Mouse (Mus musculus) midbrain, postnatal 0 days (tissue): ENCODE measurements around the gene Ryr3. TPM values are rescaled to one million over a fixed set of nuclear protein-coding genes. Genes with fewer than 3 reads are reported as not detected.

ENCODE experiments used
- ATAC-seq: fragments of 200-750 bp; cut with Nextera tagmentation; 2 replicates; pipeline ENCODE4 v1.8.0; 2017; ENCODE audit warnings: moderate number of reproducible peaks, mild to moderate bottlenecking, moderate TSS enrichment, moderate library complexity; ENCODE audit not compliant: low FRiP score
- DNase-seq: peaks from one replicate; pipeline ENCODE4 v3.0.0-alpha.2; 2015; ENCODE audit warnings: low spot score
- H3K27ac ChIP-seq: fragments of 300-500 bp; sonication (generic); 2 replicates; pipeline ENCODE4 v1.5.1; 2014; ENCODE audit warnings: low read depth, mild to moderate bottlenecking, low read length, mixed read lengths
- H3K27me3 ChIP-seq: fragments of 300-500 bp; sonication (generic); 2 replicates; pipeline ENCODE4 v1.6.1; 2014; ENCODE audit warnings: low read length, control low read depth, mixed read lengths; ENCODE audit not compliant: insufficient read depth
- H3K36me3 ChIP-seq: fragments of 300-500 bp; sonication (generic); 2 replicates; pipeline ENCODE4 v1.6.1; 2014; ENCODE audit warnings: low read length, control low read depth, mixed read lengths; ENCODE audit not compliant: insufficient read depth
- H3K4me1 ChIP-seq: fragments of 300-500 bp; sonication (generic); 2 replicates; pipeline ENCODE4 v1.6.1; 2014; ENCODE audit warnings: mild to moderate bottlenecking, control low read depth, antibody characterized with exemption, low read length, mixed read lengths; ENCODE audit not compliant: insufficient read depth
- H3K4me2 ChIP-seq: fragments of 300-500 bp; sonication (generic); 2 replicates; pipeline ENCODE4 v1.6.1; 2014; ENCODE audit warnings: low read depth, mild to moderate bottlenecking, low read length, mixed read lengths; ENCODE audit not compliant: poor library complexity, severe bottlenecking
- H3K4me3 ChIP-seq: fragments of 300-500 bp; sonication (generic); 2 replicates; pipeline ENCODE4 v1.5.1; 2014; ENCODE audit warnings: low read depth, mild to moderate bottlenecking, low read length, moderate library complexity
- H3K9ac ChIP-seq: fragments of 300-500 bp; sonication (generic); replicated peaks from 2 replicates; pipeline ENCODE4 v1.6.1; 2014; ENCODE audit warnings: mild to moderate bottlenecking, low read length, moderate library complexity, mixed read lengths; ENCODE audit not compliant: poor library complexity, severe bottlenecking
- H3K9me3 ChIP-seq: fragments of 300-500 bp; sonication (generic); 2 replicates; pipeline ENCODE4 v1.6.1; 2016; ENCODE audit warnings: low read length, control low read depth
- CTCF ChIP-seq: IDR thresholded peaks from 2 replicates; pipeline ENCODE4 v1.5.1; 2016; ENCODE audit warnings: antibody characterized with exemption, mild to moderate bottlenecking
- WGBS: fragments of 180-500 bp; shearing (Covaris S2); extraction: QIAGEN DNeasy Blood & Tissue Kit; methylation state at CpG from one replicate; pipeline ENCODE4 v1.1.7; 2014; 5-methylcytosine and 5-hydroxymethylcytosine counted together
- polyA plus RNA-seq: library from polyadenylated mRNA; unstranded; fragments of >200 nt; fragmentation: Nextera tagmentation; extraction: Ambion mirVana; gene quantifications from 2 replicates; pipeline ENCODE4 v1.2.1, GENCODE M21; 2015
- total RNA-seq: library from RNA; depleted of rRNA; stranded (reverse); fragments of >200 nt; gene quantifications from 2 replicates; pipeline ENCODE4 v1.2.3, GENCODE M21; 2014

Ryr3 gene
- total and polyA plus RNA-seq, 2 experiments from 2014 or later: 5.9 to 15.3 TPM

DNA sequence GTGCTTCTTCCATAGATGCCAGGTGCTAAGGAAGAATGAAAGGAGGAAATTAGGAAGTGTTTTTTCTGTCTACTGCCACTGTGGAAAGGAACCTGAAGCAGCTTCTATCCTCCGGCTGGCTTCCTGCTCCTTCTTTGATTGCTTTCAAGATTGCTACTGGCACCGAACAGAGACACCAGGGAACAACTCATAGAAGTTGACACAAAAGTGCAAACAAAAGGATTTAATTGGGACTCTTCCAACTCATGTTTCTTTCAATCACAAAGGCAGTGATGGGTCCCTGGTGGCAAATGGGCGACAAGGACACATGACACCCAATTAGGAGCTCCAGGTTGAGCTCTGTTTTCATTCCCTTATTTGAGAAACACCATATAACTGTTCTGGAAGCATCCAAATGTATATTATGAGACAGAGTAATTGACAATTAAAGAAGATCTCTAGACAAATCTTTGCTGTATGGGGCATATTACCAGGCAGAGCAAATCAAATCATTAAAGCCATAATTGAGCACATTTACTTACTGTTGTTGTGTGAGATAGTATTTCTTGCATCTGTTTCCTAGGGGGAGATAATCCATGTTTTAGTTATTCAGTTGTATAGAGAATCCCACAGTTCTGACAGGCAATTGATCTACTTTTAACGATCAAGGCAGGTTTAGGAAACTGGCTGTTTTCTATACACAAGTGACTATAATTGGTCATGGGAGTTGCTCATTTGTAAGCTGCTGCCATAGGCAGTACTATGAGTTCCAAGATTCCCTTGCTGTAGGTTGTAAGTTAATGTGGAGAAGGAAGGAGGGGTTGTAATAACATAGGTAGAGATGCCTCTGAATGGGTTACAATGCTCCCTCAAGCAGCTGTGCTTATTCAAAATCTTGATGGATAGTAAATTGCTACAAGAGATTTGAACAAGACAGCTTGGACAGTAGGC, 371.0 kb downstream of the Ryr3 start:
- no peak; the same call in 1 of the 2 replicates for ATAC-seq
- no peak for TF ChIP-seq CTCF

DNA sequence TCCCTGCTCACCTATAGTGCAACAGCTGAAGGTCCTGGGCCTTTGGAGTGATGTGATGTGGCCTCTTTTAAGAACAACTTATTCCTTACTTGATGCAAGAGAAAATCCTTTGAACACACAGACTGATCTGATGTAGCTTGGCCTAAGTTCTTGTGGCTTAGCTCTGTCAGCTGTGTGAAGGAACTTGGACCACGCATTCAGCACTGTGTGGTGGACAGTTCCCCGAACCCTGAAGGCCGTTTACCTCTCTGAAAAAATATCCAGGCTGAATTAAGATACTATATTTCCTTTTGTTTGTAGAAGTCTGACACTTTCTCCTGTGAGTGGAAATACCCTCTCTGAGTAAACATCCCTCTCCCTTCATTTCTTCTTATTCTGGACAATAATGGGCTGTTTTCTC, 374.0 kb downstream of the Ryr3 start:
- H3K27me3 ChIP-seq: no peaks in the 10 kb centered on the region

More for the DNA sequence above, 371.0 kb downstream of the Ryr3 start:
- Histone ChIP-seq H3K9ac (no peak overlapping the region), H3K4me1 (no peaks in the 10 kb centered on the region), H3K4me3 (no peak overlapping the region), H3K27ac (no peak overlapping the region), H3K27me3 (no peaks in the 10 kb centered on the region), H3K4me2 (no peak overlapping the region), H3K36me3 (no peaks in the 10 kb centered on the region), H3K9me3 (0 out of 2 replicates have a peak, but pooled peaks cover 4% of the 10 kb centered on the region)
- 44% methylated on average over 4 of the region's 4 CpGs for WGBS
- peak; percentile 21 for DNase-seq

DNA sequence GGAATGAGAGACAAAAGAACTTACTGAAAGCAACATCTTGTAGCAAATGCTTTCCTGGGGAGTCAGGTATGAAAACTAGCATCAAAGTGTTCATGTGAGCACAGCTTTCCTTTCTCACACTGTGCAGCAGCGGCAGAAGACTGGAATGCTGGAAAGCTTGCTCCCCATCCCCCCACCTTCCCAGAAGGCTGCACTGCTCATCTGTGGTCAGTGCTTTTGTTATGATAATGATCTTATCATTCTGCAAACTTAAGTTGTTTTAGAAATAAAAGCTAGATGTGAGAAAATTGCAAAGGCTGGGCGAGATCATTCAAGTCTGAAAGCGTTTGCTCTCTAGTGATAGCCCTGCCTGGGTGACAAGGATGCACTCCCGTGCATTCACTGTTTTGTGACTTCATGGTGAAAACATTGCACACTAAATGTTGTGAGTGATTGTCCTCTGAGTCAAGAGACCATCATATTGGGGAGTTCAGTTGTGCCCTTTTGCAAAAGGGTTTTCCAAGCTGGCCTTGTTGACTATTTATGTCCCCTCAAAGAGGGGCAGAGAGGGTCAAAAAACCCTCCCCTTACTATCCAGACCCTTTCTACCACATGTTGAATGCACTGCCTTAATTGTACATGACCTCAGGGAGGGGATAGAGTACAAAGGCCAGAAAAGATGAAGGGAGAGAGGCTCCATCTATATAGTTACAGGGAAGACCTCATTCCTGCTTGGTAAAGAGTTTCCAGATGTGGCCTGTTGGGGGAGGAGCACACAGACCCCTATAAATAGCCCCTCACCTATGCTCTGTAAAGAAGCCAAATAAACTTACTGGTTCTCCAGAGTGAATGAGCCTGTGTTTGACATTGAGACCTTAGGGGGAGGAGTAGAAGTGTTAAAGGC, 385.2 kb downstream of the Ryr3 start:
- 27% methylated on average over 4 of the region's 4 CpGs for WGBS
- ATAC-seq: no peak
- DNase-seq: no peak

More for the DNA sequence above, 374.0 kb downstream of the Ryr3 start:
- no peak overlapping the region for H3K4me3 ChIP-seq
- no peaks in the 10 kb centered on the region for H3K9me3 ChIP-seq
- no peaks in the 10 kb centered on the region for H3K4me1 ChIP-seq
- ATAC-seq (no peak), DNase-seq (no peak)
- H3K36me3 ChIP-seq: no peaks in the 10 kb centered on the region
- TF ChIP-seq CTCF: no peak
- 48% methylated on average over 3 of the region's 3 CpGs for WGBS
- H3K4me2 ChIP-seq: no peak overlapping the region
- H3K27ac ChIP-seq: no peak overlapping the region
- H3K9ac ChIP-seq: no peak overlapping the region

DNA sequence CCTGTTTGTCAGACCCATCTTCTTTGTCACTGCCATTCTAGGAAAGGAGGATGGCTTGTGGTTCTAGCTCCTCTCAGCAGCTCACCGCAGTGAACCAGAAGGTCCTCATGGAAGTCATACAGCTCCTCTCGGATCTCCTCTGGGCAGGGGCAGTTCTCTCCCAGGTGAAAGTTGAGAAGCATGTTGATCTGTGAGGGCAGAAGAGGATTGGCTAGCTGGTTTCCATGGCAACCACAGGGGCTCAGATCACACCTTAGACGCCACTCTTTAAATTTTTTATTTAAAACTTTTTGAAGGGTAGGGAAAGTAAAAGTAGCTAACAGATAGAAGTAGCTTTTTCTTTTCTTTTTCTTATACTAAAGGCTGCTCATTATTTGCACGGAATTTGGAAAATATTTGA, 390.3 kb downstream of the Ryr3 start:
- TF ChIP-seq CTCF: no peak
- ATAC-seq (no peak), DNase-seq (no peak)
- Histone ChIP-seq H3K4me1 (0 out of 2 replicates have a peak, but pooled peaks cover 3% of the 10 kb centered on the region), H3K36me3 (no peaks in the 10 kb centered on the region), H3K27me3 (no peaks in the 10 kb centered on the region), H3K4me3 (no peak overlapping the region), H3K9ac (no peak overlapping the region), H3K27ac (no peak overlapping the region), H3K4me2 (no peak overlapping the region), H3K9me3 (no peaks in the 10 kb centered on the region)
- 48% methylated on average over 4 of the region's 4 CpGs for WGBS

More for the DNA sequence above, 385.2 kb downstream of the Ryr3 start:
- H3K4me3 ChIP-seq: no peak overlapping the region
- no peaks in the 10 kb centered on the region for H3K9me3 ChIP-seq
- no peaks in the 10 kb centered on the region for H3K4me1 ChIP-seq
- H3K27me3 ChIP-seq: no peaks in the 10 kb centered on the region
- no peak overlapping the region for H3K27ac ChIP-seq
- H3K36me3 ChIP-seq: no peaks in the 10 kb centered on the region
- TF ChIP-seq CTCF: no peak
- H3K4me2 ChIP-seq: no peak overlapping the region
- no peak overlapping the region for H3K9ac ChIP-seq

DNA sequence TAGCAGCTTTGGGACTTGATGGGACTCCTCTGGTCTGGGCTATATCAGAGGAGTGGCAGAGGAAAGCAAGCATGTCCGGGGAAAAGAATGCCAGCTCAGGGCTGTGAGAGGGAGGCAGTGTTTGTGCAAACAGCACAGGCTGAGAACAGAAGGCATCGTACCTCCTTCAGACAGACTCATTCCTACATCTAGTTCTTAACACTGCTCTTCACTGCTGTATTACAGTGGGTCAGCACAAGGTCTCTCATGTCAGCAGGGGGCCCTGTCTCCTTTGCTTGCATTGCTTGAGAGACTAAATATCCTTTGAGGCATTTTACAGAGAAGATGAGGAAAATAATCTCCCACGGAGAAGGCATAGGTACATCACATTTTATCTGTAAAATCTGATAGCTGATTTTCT, 394.2 kb downstream of the Ryr3 start:
- 22% methylated on average over 3 of the region's 3 CpGs for WGBS
- DNase-seq (peak; percentile 52), ATAC-seq (no peak)
- Histone ChIP-seq H3K9me3 (no peaks in the 10 kb centered on the region), H3K27me3 (no peaks in the 10 kb centered on the region), H3K4me2 (no peak overlapping the region), H3K27ac (no peak overlapping the region), H3K4me1 (0 out of 2 replicates have a peak, but pooled peaks cover 3% of the 10 kb centered on the region), H3K4me3 (no peak overlapping the region), H3K36me3 (no peaks in the 10 kb centered on the region), H3K9ac (no peak overlapping the region)
- TF ChIP-seq CTCF: peak; percentile 73
